Mouse (Mus musculus): ENCODE data around the gene Golt1a.
"Not testable (repeated sequence)": the region's sequence is repeated elsewhere in the genome, so short reads cannot be mapped to it uniquely, and the experiment has no call there.

Gene Golt1a

GRCm38 (mm10) chr1:133307318-133307717, 2.3 kb upstream of the Golt1a start:
- DNase-seq, result peak; percentile 49

- no peak for DNase-seq
Measured at GRCm38 (mm10) chr1:133311240-133311639, 1.6 kb downstream of the Golt1a start.

- no peak for DNase-seq
Measured at GRCm38 (mm10) chr1:133311946-133312345, 2.3 kb downstream of the Golt1a start.

- DNase-seq, result peak; percentile 78
Measured at GRCm38 (mm10) chr1:133314364-133314763, 4.8 kb downstream of the Golt1a start.

GRCm38 (mm10) chr1:133315775-133316174, 6.2 kb downstream of the Golt1a start:
- DNase-seq, result no peak

- DNase-seq, result no peak
Measured at GRCm38 (mm10) chr1:133316577-133316976, 7.0 kb downstream of the Golt1a start.

- DNase-seq, result no peak
Measured at GRCm38 (mm10) chr1:133317149-133317548, 7.5 kb downstream of the Golt1a start.

- peak; percentile 59 for DNase-seq
Measured at GRCm38 (mm10) chr1:133321267-133321925, 11.8 kb downstream of the Golt1a start, which contains the start of gene Kiss1. Kiss1 (plus strand) TSS chr1:133321875.

GRCm38 (mm10) chr1:133323333-133323732, 13.7 kb downstream of the Golt1a start:
- DNase-seq, result no peak

- no peak for DNase-seq
Measured at GRCm38 (mm10) chr1:133325951-133326350, 16.4 kb downstream of the Golt1a start.

GRCm38 (mm10) chr1:133327094-133327493, 17.5 kb downstream of the Golt1a start:
- no peak for DNase-seq

GRCm38 (mm10) chr1:133328299-133328795, 18.7 kb downstream of the Golt1a start:
- no peak for DNase-seq

GRCm38 (mm10) chr1:133328896-133329637, 19.5 kb downstream of the Golt1a start:
- DNase-seq, result peak; percentile 62

- no peak for DNase-seq
Measured at GRCm38 (mm10) chr1:133329638-133329964, 20.0 kb downstream of the Golt1a start.

- no peak for DNase-seq
Measured at GRCm38 (mm10) chr1:133331142-133331541, 21.5 kb downstream of the Golt1a start.

GRCm38 (mm10) chr1:133332656-133333430, 23.2 kb downstream of the Golt1a start:
- no peak for DNase-seq

- DNase-seq, result no peak
Measured at GRCm38 (mm10) chr1:133333937-133334336, 24.3 kb downstream of the Golt1a start.

GRCm38 (mm10) chr1:133340403-133340802, 30.8 kb downstream of the Golt1a start:
- not testable (repeated sequence) for DNase-seq

- no peak for DNase-seq
Measured at GRCm38 (mm10) chr1:133344357-133344756, 34.8 kb downstream of the Golt1a start.

- no peak for DNase-seq
Measured at GRCm38 (mm10) chr1:133346531-133346930, 36.9 kb downstream of the Golt1a start.

- no peak for DNase-seq
Measured at GRCm38 (mm10) chr1:133347226-133347625, 37.6 kb downstream of the Golt1a start.

- DNase-seq, result no peak
Measured at GRCm38 (mm10) chr1:133347693-133348520, 38.3 kb downstream of the Golt1a start.

GRCm38 (mm10) chr1:133350210-133350609, 40.6 kb downstream of the Golt1a start, which contains the start of gene Ren1:
Ren1 (plus strand) TSS chr1:133350510.
- no peak for DNase-seq
